Mouse (Mus musculus): ENCODE measurements around the gene Phlda1.
"Not testable (repeated sequence)": the region's sequence is repeated elsewhere in the genome, so short reads cannot be mapped to it uniquely, and the experiment has no call there.

Gene Phlda1

GRCm38 (mm10) chr10:111506101-111506925 is at the start of gene Phlda1:
Gene Phlda1, plus strand, starts transcription at chr10:111506286.
- DNase-seq (ENCODE audit: low spot score in 2 of 2) = peak; percentile 97

- DNase-seq (ENCODE audit: low spot score in 2 of 2) = no peak
Observed at GRCm38 (mm10) chr10:111458088-111458487, 48.0 kb upstream of the Phlda1 start.

- no peak for DNase-seq (ENCODE audit: low spot score in 2 of 2)
Observed at GRCm38 (mm10) chr10:111459040-111459439, 47.0 kb upstream of the Phlda1 start.

- no peak for DNase-seq (ENCODE audit: low spot score in 2 of 2)
Observed at GRCm38 (mm10) chr10:111459874-111460273, 46.2 kb upstream of the Phlda1 start.

- no peak for DNase-seq (ENCODE audit: low spot score in 2 of 2)
Observed at GRCm38 (mm10) chr10:111460381-111460780, 45.7 kb upstream of the Phlda1 start.

- no peak for DNase-seq (ENCODE audit: low spot score in 2 of 2)
Observed at GRCm38 (mm10) chr10:111464833-111465232, 41.3 kb upstream of the Phlda1 start.

- DNase-seq (ENCODE audit: low spot score in 2 of 2) = no peak
Observed at GRCm38 (mm10) chr10:111465409-111465808, 40.7 kb upstream of the Phlda1 start.

GRCm38 (mm10) chr10:111471166-111471565 is 34.9 kb upstream of the Phlda1 start:
- DNase-seq (ENCODE audit: low spot score in 2 of 2) = no peak

GRCm38 (mm10) chr10:111472686-111473510 is 33.2 kb upstream of the Phlda1 start, which contains the start of gene Nap1l1:
Gene Nap1l1, plus strand, starts transcription at chr10:111473223.
- DNase-seq (ENCODE audit: low spot score in 2 of 2) = peak; percentile 96

- DNase-seq (ENCODE audit: low spot score in 2 of 2) = peak in 1 of 2 experiments; percentile 4
Observed at GRCm38 (mm10) chr10:111473511-111474371, 32.3 kb upstream of the Phlda1 start.

- no peak for DNase-seq (ENCODE audit: low spot score in 2 of 2)
Observed at GRCm38 (mm10) chr10:111476301-111476700, 29.8 kb upstream of the Phlda1 start.

GRCm38 (mm10) chr10:111476989-111477510 is 29.0 kb upstream of the Phlda1 start:
- DNase-seq (ENCODE audit: low spot score in 2 of 2) = no peak

- no peak for DNase-seq (ENCODE audit: low spot score in 2 of 2)
Observed at GRCm38 (mm10) chr10:111479599-111479998, 26.5 kb upstream of the Phlda1 start.

GRCm38 (mm10) chr10:111482654-111483053 is 23.4 kb upstream of the Phlda1 start:
- no peak for DNase-seq (ENCODE audit: low spot score in 2 of 2)

- DNase-seq (ENCODE audit: low spot score in 2 of 2) = no peak
Observed at GRCm38 (mm10) chr10:111484079-111484478, 22.0 kb upstream of the Phlda1 start.

GRCm38 (mm10) chr10:111488793-111489192 is 17.3 kb upstream of the Phlda1 start:
- no peak for DNase-seq (ENCODE audit: low spot score in 2 of 2)

GRCm38 (mm10) chr10:111490079-111490478 is 16.0 kb upstream of the Phlda1 start:
- DNase-seq (ENCODE audit: low spot score in 2 of 2) = not testable (repeated sequence)

GRCm38 (mm10) chr10:111495888-111496287 is 10.2 kb upstream of the Phlda1 start:
- no peak for DNase-seq (ENCODE audit: low spot score in 2 of 2)

GRCm38 (mm10) chr10:111499892-111500291 is 6.2 kb upstream of the Phlda1 start:
- no peak for DNase-seq (ENCODE audit: low spot score in 2 of 2)

GRCm38 (mm10) chr10:111503071-111503470 is 3.0 kb upstream of the Phlda1 start:
- peak; percentile 71 to 76 for DNase-seq (ENCODE audit: low spot score in 2 of 2)

GRCm38 (mm10) chr10:111503716-111504115 is 2.4 kb upstream of the Phlda1 start:
- no peak for DNase-seq (ENCODE audit: low spot score in 2 of 2)

Measured in urinary bladder, postnatal 36 days (tissue).